Mouse (Mus musculus): Measurements from ENCODE around the gene H2bfm. TPM values are rescaled to one million over a fixed set of nuclear protein-coding genes. Genes with fewer than 3 reads are reported as not detected.

The H2bfm gene
- polyA plus RNA-seq, 1 experiment from 2014 or later = not detected

Other genes with a start within 250 kb of the H2bfm start
- gene Tceal1, start 219.3 kb upstream of the H2bfm start, polyA plus RNA-seq (2015; fragmentation: Nextera tagmentation; extraction: Ambion mirVana) = 21.4 and 25.9 TPM in 2 replicates
- 509 and 511 TPM in 2 replicates for gene Morf4l2, start 183.6 kb upstream of the H2bfm start, polyA plus RNA-seq (2015; fragmentation: Nextera tagmentation; extraction: Ambion mirVana)
- not detected in 2 replicates for gene Glra4, start 147.2 kb upstream of the H2bfm start, polyA plus RNA-seq (2015; fragmentation: Nextera tagmentation; extraction: Ambion mirVana)
- 15.1 and 16.9 TPM in 2 replicates for gene Plp1, start 104.7 kb upstream of the H2bfm start, polyA plus RNA-seq (2015; fragmentation: Nextera tagmentation; extraction: Ambion mirVana)
- gene Rab9b, start 58.6 kb upstream of the H2bfm start, polyA plus RNA-seq (2015; fragmentation: Nextera tagmentation; extraction: Ambion mirVana) = 22.1 and 22.2 TPM in 2 replicates
- 70.3 and 101 TPM in 2 replicates for gene Tmsb15b2, start 48.2 kb downstream of the H2bfm start, polyA plus RNA-seq (2015; fragmentation: Nextera tagmentation; extraction: Ambion mirVana)
- 9.9 TPM in 2 replicates for gene Tmsb15l, start 49.5 kb downstream of the H2bfm start, polyA plus RNA-seq (2015; fragmentation: Nextera tagmentation; extraction: Ambion mirVana)
- 28.5 and 33.0 TPM in 2 replicates for gene Tmsb15b1, start 49.5 kb downstream of the H2bfm start, polyA plus RNA-seq (2015; fragmentation: Nextera tagmentation; extraction: Ambion mirVana)
- 400 and 471 TPM in 2 replicates for gene Zcchc18, start 65.8 kb downstream of the H2bfm start, polyA plus RNA-seq (2015; fragmentation: Nextera tagmentation; extraction: Ambion mirVana)
- 10.8 and 11.1 TPM in 2 replicates for gene Slc25a53, start 111.0 kb downstream of the H2bfm start, polyA plus RNA-seq (2015; fragmentation: Nextera tagmentation; extraction: Ambion mirVana)
- 7.1 and 7.5 TPM in 2 replicates for gene Fam199x, start 122.3 kb downstream of the H2bfm start, polyA plus RNA-seq (2015; fragmentation: Nextera tagmentation; extraction: Ambion mirVana)
- not detected in 2 replicates for gene Esx1, start 194.8 kb downstream of the H2bfm start, polyA plus RNA-seq (2015; fragmentation: Nextera tagmentation; extraction: Ambion mirVana)

Measured in neural tube, embryonic 15.5 days (tissue).